Mouse (Mus musculus): ENCODE data around the gene N4bp2l2. TPM values are rescaled to one million over a fixed set of nuclear protein-coding genes. Genes with fewer than 3 reads are reported as not detected.

Gene N4bp2l2
- total and polyA plus RNA-seq, 3 experiments = 53.1 to 84.4 (median 80.0) TPM

GRCm38 (mm10) chr5:150641440-150641839, 24.5 kb downstream of the N4bp2l2 start:
- dilution Hi-C loops (cut with MboI; ENCODE audit: extremely low pct_ligation_motif_present, extremely low pct_unique_long_range_greater_than_20kb, low sequenced_read_pairs) = no loop called here
- DNase-seq (ENCODE audit: extremely low read depth) = no peak
- no peak overlapping the region for H3K27ac ChIP-seq (ENCODE audit: insufficient read depth, low read depth)

GRCm38 (mm10) chr5:150629692-150630091, 36.3 kb downstream of the N4bp2l2 start:
- dilution Hi-C loops (cut with MboI; ENCODE audit: extremely low pct_ligation_motif_present, extremely low pct_unique_long_range_greater_than_20kb, low sequenced_read_pairs) (no loop called here), in situ Hi-C loops (cut with MboI; ENCODE audit: low pct_ligation_motif_present, low pct_unique_long_range_greater_than_20kb, low sequenced_read_pairs) (no loop called here)
- no peak for DNase-seq (ENCODE audit: extremely low read depth)
- no peaks in the 10 kb centered on the region for H3K27me3 ChIP-seq (replicated peaks)
- no peak overlapping the region for H3K4me2 ChIP-seq (ENCODE audit: insufficient read depth, low read depth, poor library complexity, severe bottlenecking)
- peaks cover 0 to 11% of the 10 kb centered on the region in 2 experiments; a peak in 1 of 4 replicates for H3K4me1 ChIP-seq (ENCODE audit: control insufficient read depth in 1 of 2, insufficient read depth in 2 of 2)
- no peak overlapping the region for H3K9ac ChIP-seq (ENCODE audit: insufficient read depth, low read depth)
- TF ChIP-seq NELFE (IDR thresholded peaks at IDR 0.05; ENCODE audit: low read depth, low read length) = no peak
- no peak for TF ChIP-seq CHD1 (IDR thresholded peaks at IDR 0.05; ENCODE audit: low read depth, low read length)
- TF ChIP-seq UBTF (IDR thresholded peaks at IDR 0.05; ENCODE audit: low read depth, low read length) = no peak
- no peak for TF ChIP-seq MXI1 (IDR thresholded peaks at IDR 0.05; ENCODE audit: low read depth, low read length)
- TF ChIP-seq CHD2 (IDR thresholded peaks at IDR 0.05; ENCODE audit: low read length) = no peak
- TF ChIP-seq SIN3A (IDR thresholded peaks at IDR 0.05; ENCODE audit: low read length) = no peak
- no peak for TF ChIP-seq MAFK (IDR thresholded peaks at IDR 0.05; ENCODE audit: insufficient replicate concordance, low read length)
- no peak for TF ChIP-seq POLR2AphosphoS2 (IDR thresholded peaks at IDR 0.05; ENCODE audit: low read depth, low read length)
- no peak for TF ChIP-seq RAD21 (IDR thresholded peaks at IDR 0.05; ENCODE audit: low read depth, low read length)
- TF ChIP-seq MAZ (IDR thresholded peaks at IDR 0.05; ENCODE audit: low read depth, low read length) = no peak
- TF ChIP-seq USF1 (IDR thresholded peaks at IDR 0.05; ENCODE audit: low read depth, low read length) = no peak
- TF ChIP-seq CTCF (conservative IDR thresholded peaks at IDR 0.05 in 1 of 2, IDR thresholded peaks at IDR 0.05 in 1 of 2; ENCODE audit: low read depth in 2 of 2, low read length in 2 of 2) = no peak
- no peak for TF ChIP-seq SMC3 (IDR thresholded peaks at IDR 0.05; ENCODE audit: low read depth, low read length)
- TF ChIP-seq BHLHE40 (IDR thresholded peaks at IDR 0.05; ENCODE audit: low read depth, low read length) = no peak
- TF ChIP-seq TCF12 (IDR thresholded peaks at IDR 0.05; ENCODE audit: low read depth, low read length) = no peak
- no peak for TF ChIP-seq MAX (IDR thresholded peaks at IDR 0.05; ENCODE audit: low read length)
- TF ChIP-seq ZNF384 (IDR thresholded peaks at IDR 0.05; ENCODE audit: low read depth, low read length) = no peak
- no peak for TF ChIP-seq NRF1 (IDR thresholded peaks at IDR 0.05; ENCODE audit: low read depth, low read length)
- no peak for TF ChIP-seq JUND (conservative IDR thresholded peaks at IDR 0.05; ENCODE audit: low read depth, low read length)
- TF ChIP-seq ELF1 (IDR thresholded peaks at IDR 0.05; ENCODE audit: low read depth, low read length) = no peak
- no peak overlapping the region for H3K27ac ChIP-seq (ENCODE audit: insufficient read depth, low read depth)
- H3K4me3 ChIP-seq (replicated peaks in 1 of 3; ENCODE audit: low read depth in 2 of 3, low read length in 2 of 3, poor library complexity in 1 of 3) = no peak overlapping the region
- H3K36me3 ChIP-seq (replicated peaks in 1 of 2; ENCODE audit: control insufficient read depth in 1 of 2, insufficient read depth in 1 of 2, low read length in 1 of 2) = peaks cover 10 to 49% of the 10 kb centered on the region in 2 experiments
- H3K79me2 ChIP-seq (replicated peaks; ENCODE audit: control insufficient read depth, extremely low read depth, insufficient read depth, poor library complexity, severe bottlenecking) = 0 out of 2 replicates have a peak, but pooled peaks cover 2% of the 10 kb centered on the region
- H3K9me3 ChIP-seq (replicated peaks; ENCODE audit: low read length) = no peaks in the 10 kb centered on the region

More at GRCm38 (mm10) chr5:150641440-150641839, 24.5 kb downstream of the N4bp2l2 start:
- Histone ChIP-seq H3K4me2 (ENCODE audit: insufficient read depth, low read depth, poor library complexity, severe bottlenecking) (no peak overlapping the region), H3K4me3 (replicated peaks in 1 of 3; ENCODE audit: low read depth in 2 of 3, low read length in 2 of 3, poor library complexity in 1 of 3) (no peak overlapping the region), H3K36me3 (replicated peaks in 1 of 2; ENCODE audit: control insufficient read depth in 1 of 2, insufficient read depth in 1 of 2, low read length in 1 of 2) (peaks cover 23 to 69% of the 10 kb centered on the region in 2 experiments), H3K4me1 (ENCODE audit: control insufficient read depth in 1 of 2, insufficient read depth in 2 of 2) (no peaks in the 10 kb centered on the region), H3K27me3 (replicated peaks) (no peaks in the 10 kb centered on the region), H3K9ac (ENCODE audit: insufficient read depth, low read depth) (no peak overlapping the region), H3K79me2 (replicated peaks; ENCODE audit: control insufficient read depth, extremely low read depth, insufficient read depth, poor library complexity, severe bottlenecking) (peaks cover 14% of the 10 kb centered on the region), H3K9me3 (replicated peaks; ENCODE audit: low read length) (no peaks in the 10 kb centered on the region)
- in situ Hi-C loops (cut with MboI; ENCODE audit: low pct_ligation_motif_present, low pct_unique_long_range_greater_than_20kb, low sequenced_read_pairs) = loop anchor here (10.0 kb wide), 1 partner anchor 107 kb away; no protein-coding TSS in a partner anchor
- TF ChIP-seq KAT2A (IDR thresholded peaks at IDR 0.05; ENCODE audit: insufficient replicate concordance, low read length) (no peak), MAFK (IDR thresholded peaks at IDR 0.05; ENCODE audit: insufficient replicate concordance, low read length) (no peak), E2F4 (IDR thresholded peaks at IDR 0.05; ENCODE audit: insufficient replicate concordance, low read depth, low read length) (no peak), ELF1 (IDR thresholded peaks at IDR 0.05; ENCODE audit: low read depth, low read length) (no peak), MAZ (IDR thresholded peaks at IDR 0.05; ENCODE audit: low read depth, low read length) (no peak), ZNF384 (IDR thresholded peaks at IDR 0.05; ENCODE audit: low read depth, low read length) (no peak), JUN (IDR thresholded peaks at IDR 0.05; ENCODE audit: insufficient read depth, low read depth, low read length) (no peak), ZMIZ1 (IDR thresholded peaks at IDR 0.05; ENCODE audit: low read depth, low read length) (no peak), PAX5 (IDR thresholded peaks at IDR 0.05; ENCODE audit: low read length) (no peak), TCF12 (IDR thresholded peaks at IDR 0.05; ENCODE audit: low read depth, low read length) (no peak), POLR2AphosphoS2 (IDR thresholded peaks at IDR 0.05; ENCODE audit: low read depth, low read length) (no peak), ETS1 (conservative IDR thresholded peaks at IDR 0.05; ENCODE audit: low read depth, low read length) (no peak), CHD1 (IDR thresholded peaks at IDR 0.05; ENCODE audit: low read depth, low read length) (no peak), RAD21 (IDR thresholded peaks at IDR 0.05; ENCODE audit: low read depth, low read length) (no peak)
